Mouse (Mus musculus): ENCODE measurements at regions not wholly inside any gene's neighbourhood (a gene's known extent, or its start where the extent isn't known, plus 50 kb on each side); places are given as distances from the start of the nearest gene placed in this dataset.

- Histone ChIP-seq H3K27me3 (ENCODE audit: control insufficient read depth, insufficient read depth, low read length) (no peaks in the 10 kb centered on the region), H3K4me1 (ENCODE audit: control insufficient read depth, insufficient read depth, low read length) (no peaks in the 10 kb centered on the region), H3K36me3 (ENCODE audit: control insufficient read depth, insufficient read depth, low read length) (no peaks in the 10 kb centered on the region), H3K79me2 (ENCODE audit: control insufficient read depth, insufficient read depth, low read length) (no peaks in the 10 kb centered on the region), H3K27ac (replicated peaks; ENCODE audit: insufficient read depth, low read depth, low read length) (no peak overlapping the region), H3K9ac (ENCODE audit: low read depth, low read length) (no peak overlapping the region), H3K4me3 (ENCODE audit: insufficient read depth, low read depth, low read length) (no peak overlapping the region)
- TF ChIP-seq CTCF (IDR thresholded peaks at IDR 0.05; ENCODE audit: low read depth, low read length) (no peak), POLR2A (IDR thresholded peaks at IDR 0.05; ENCODE audit: extremely low read depth, insufficient read depth, low read length) (no peak)
- no peak for DNase-seq (ENCODE audit: extremely low read depth, low read depth, low spot score)
- 57% methylated on average over 1 of the region's 1 CpGs for WGBS
Measured at GRCm38 (mm10) chr1:157937800-157938348, 418.3 kb downstream of the Brinp2 start.

GRCm38 (mm10) chr1:157939516-157939915 lies 416.6 kb downstream of the Brinp2 start:
- Histone ChIP-seq H3K27ac (replicated peaks; ENCODE audit: insufficient read depth, low read depth, low read length) (no peak overlapping the region), H3K9ac (ENCODE audit: low read depth, low read length) (no peak overlapping the region), H3K4me1 (ENCODE audit: control insufficient read depth, insufficient read depth, low read length) (no peaks in the 10 kb centered on the region), H3K79me2 (ENCODE audit: control insufficient read depth, insufficient read depth, low read length) (no peaks in the 10 kb centered on the region), H3K36me3 (ENCODE audit: control insufficient read depth, insufficient read depth, low read length) (no peaks in the 10 kb centered on the region), H3K27me3 (ENCODE audit: control insufficient read depth, insufficient read depth, low read length) (no peaks in the 10 kb centered on the region), H3K4me3 (ENCODE audit: insufficient read depth, low read depth, low read length) (no peak overlapping the region)
- 59% methylated on average over 1 of the region's 1 CpGs for WGBS
- DNase-seq (ENCODE audit: extremely low read depth, low read depth, low spot score), result no peak
- TF ChIP-seq CTCF (IDR thresholded peaks at IDR 0.05; ENCODE audit: low read depth, low read length) (no peak), POLR2A (IDR thresholded peaks at IDR 0.05; ENCODE audit: extremely low read depth, insufficient read depth, low read length) (no peak)

- Histone ChIP-seq H3K4me1 (ENCODE audit: control insufficient read depth, insufficient read depth, low read length) (no peaks in the 10 kb centered on the region), H3K27ac (replicated peaks; ENCODE audit: insufficient read depth, low read depth, low read length) (no peak overlapping the region), H3K4me3 (ENCODE audit: insufficient read depth, low read depth, low read length) (no peak overlapping the region), H3K79me2 (ENCODE audit: control insufficient read depth, insufficient read depth, low read length) (no peaks in the 10 kb centered on the region), H3K9ac (ENCODE audit: low read depth, low read length) (no peak overlapping the region), H3K36me3 (ENCODE audit: control insufficient read depth, insufficient read depth, low read length) (no peaks in the 10 kb centered on the region), H3K27me3 (ENCODE audit: control insufficient read depth, insufficient read depth, low read length) (no peaks in the 10 kb centered on the region)
- WGBS, result 41% methylated on average over 3 of the region's 3 CpGs
- no peak for TF ChIP-seq CTCF (IDR thresholded peaks at IDR 0.05; ENCODE audit: low read depth, low read length)
- TF ChIP-seq POLR2A (IDR thresholded peaks at IDR 0.05; ENCODE audit: extremely low read depth, insufficient read depth, low read length), result no peak
- DNase-seq (ENCODE audit: extremely low read depth, low read depth, low spot score), result no peak
Measured at GRCm38 (mm10) chr1:157940331-157940758, 415.8 kb downstream of the Brinp2 start.

GRCm38 (mm10) chr1:157957506-157957905 lies 398.6 kb downstream of the Brinp2 start:
- H3K79me2 ChIP-seq (ENCODE audit: control insufficient read depth, insufficient read depth, low read length), result no peaks in the 10 kb centered on the region
- TF ChIP-seq POLR2A (IDR thresholded peaks at IDR 0.05; ENCODE audit: extremely low read depth, insufficient read depth, low read length) (no peak), CTCF (IDR thresholded peaks at IDR 0.05; ENCODE audit: low read depth, low read length) (no peak)
- H3K4me3 ChIP-seq (ENCODE audit: insufficient read depth, low read depth, low read length), result no peak overlapping the region
- no peaks in the 10 kb centered on the region for H3K4me1 ChIP-seq (ENCODE audit: control insufficient read depth, insufficient read depth, low read length)
- DNase-seq (ENCODE audit: extremely low read depth, low read depth, low spot score), result no peak
- H3K36me3 ChIP-seq (ENCODE audit: control insufficient read depth, insufficient read depth, low read length), result no peaks in the 10 kb centered on the region
- H3K27ac ChIP-seq (replicated peaks; ENCODE audit: insufficient read depth, low read depth, low read length), result no peak overlapping the region
- WGBS, result 59% methylated on average over 4 of the region's 4 CpGs
- H3K27me3 ChIP-seq (ENCODE audit: control insufficient read depth, insufficient read depth, low read length), result no peaks in the 10 kb centered on the region
- H3K9ac ChIP-seq (ENCODE audit: low read depth, low read length), result no peak overlapping the region

- Histone ChIP-seq H3K27ac (replicated peaks; ENCODE audit: insufficient read depth, low read depth, low read length) (no peak overlapping the region), H3K4me1 (ENCODE audit: control insufficient read depth, insufficient read depth, low read length) (no peaks in the 10 kb centered on the region), H3K9ac (ENCODE audit: low read depth, low read length) (no peak overlapping the region), H3K4me3 (ENCODE audit: insufficient read depth, low read depth, low read length) (no peak overlapping the region), H3K27me3 (ENCODE audit: control insufficient read depth, insufficient read depth, low read length) (no peaks in the 10 kb centered on the region), H3K79me2 (ENCODE audit: control insufficient read depth, insufficient read depth, low read length) (no peaks in the 10 kb centered on the region), H3K36me3 (ENCODE audit: control insufficient read depth, insufficient read depth, low read length) (no peaks in the 10 kb centered on the region)
- no peak for DNase-seq (ENCODE audit: extremely low read depth, low read depth, low spot score)
- 86% methylated on average over 3 of the region's 3 CpGs for WGBS
- no peak for TF ChIP-seq POLR2A (IDR thresholded peaks at IDR 0.05; ENCODE audit: extremely low read depth, insufficient read depth, low read length)
- TF ChIP-seq CTCF (IDR thresholded peaks at IDR 0.05; ENCODE audit: low read depth, low read length), result no peak
Measured at GRCm38 (mm10) chr1:157964461-157964860, 391.7 kb downstream of the Brinp2 start.

- H3K36me3 ChIP-seq (ENCODE audit: control insufficient read depth, insufficient read depth, low read length), result no peaks in the 10 kb centered on the region
- no peak overlapping the region for H3K27ac ChIP-seq (replicated peaks; ENCODE audit: insufficient read depth, low read depth, low read length)
- no peaks in the 10 kb centered on the region for H3K79me2 ChIP-seq (ENCODE audit: control insufficient read depth, insufficient read depth, low read length)
- WGBS, result 81% methylated on average over 6 of the region's 6 CpGs
- no peak overlapping the region for H3K4me3 ChIP-seq (ENCODE audit: insufficient read depth, low read depth, low read length)
- no peaks in the 10 kb centered on the region for H3K27me3 ChIP-seq (ENCODE audit: control insufficient read depth, insufficient read depth, low read length)
- no peak for TF ChIP-seq CTCF (IDR thresholded peaks at IDR 0.05; ENCODE audit: low read depth, low read length)
- DNase-seq (ENCODE audit: extremely low read depth, low read depth, low spot score), result no peak
- no peak overlapping the region for H3K9ac ChIP-seq (ENCODE audit: low read depth, low read length)
- no peaks in the 10 kb centered on the region for H3K4me1 ChIP-seq (ENCODE audit: control insufficient read depth, insufficient read depth, low read length)
Measured at GRCm38 (mm10) chr1:157969635-157970111, 386.5 kb downstream of the Brinp2 start.

All from liver, adult 2 months (tissue).